Mouse (Mus musculus): ENCODE measurements around the gene Rreb1. TPM values are rescaled to one million over a fixed set of nuclear protein-coding genes. Genes with fewer than 3 reads are reported as not detected.
A peak's percentile ranks its signal among the peaks of the same experiment; 100 is the strongest.

The Rreb1 gene
- polyA plus RNA-seq, 1 experiment from 2014 or later, result 5.8 TPM

DNA sequence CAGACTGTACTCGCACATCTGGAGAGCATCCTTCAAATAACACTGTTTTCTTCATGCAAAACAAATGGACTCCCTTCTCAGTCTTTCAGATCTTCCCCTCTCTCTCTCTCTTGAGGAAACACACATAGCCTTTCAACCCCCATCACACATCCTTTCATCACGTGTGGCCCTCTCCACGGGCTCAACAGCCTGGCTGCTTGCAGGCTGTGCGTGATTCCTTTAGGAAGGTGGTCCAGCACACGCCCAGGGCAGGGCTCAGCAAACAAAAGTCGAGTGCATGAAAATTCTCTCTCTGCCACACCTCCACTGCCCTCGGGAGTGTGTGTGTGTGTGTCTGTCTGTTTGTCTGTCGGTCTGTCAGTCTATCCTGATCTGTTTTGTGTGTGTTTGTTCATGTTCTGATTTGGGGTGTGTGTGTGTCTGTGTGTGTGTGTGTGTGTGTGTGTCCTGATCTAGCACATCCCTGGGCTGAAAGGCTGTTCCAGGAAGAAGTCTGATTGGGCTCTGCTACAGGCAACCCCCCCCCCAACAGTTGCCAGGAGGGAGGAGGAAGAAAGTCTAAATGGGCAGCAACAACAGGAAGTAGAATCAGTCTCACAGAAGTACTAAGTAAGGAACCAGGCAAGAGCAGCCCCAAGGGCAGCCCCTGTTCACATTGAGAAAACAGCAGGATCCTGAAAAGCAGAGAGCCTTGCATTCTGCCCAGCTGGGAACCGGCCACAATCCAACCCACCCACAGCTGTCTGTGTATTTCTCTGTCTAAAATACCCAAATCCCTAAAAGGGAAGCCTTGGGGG, 26.8 kb upstream of the Rreb1 start:
- H3K4me3 ChIP-seq (replicated peaks; ENCODE audit: low read length), result no peak overlapping the region
- H3K4me1 ChIP-seq (replicated peaks; ENCODE audit: control insufficient read depth, insufficient read depth, low read length), result 0 out of 2 replicates have a peak, but pooled peaks cover 5% of the 10 kb centered on the region
- no peaks in the 10 kb centered on the region for H3K36me3 ChIP-seq (replicated peaks; ENCODE audit: control insufficient read depth, insufficient read depth)
- 59% methylated on average over 9 of the region's 9 CpGs for WGBS
- ATAC-seq (ENCODE audit: low FRiP score) (no peak), DNase-seq (ENCODE audit: low spot score) (no peak)
- no peak overlapping the region for H3K9ac ChIP-seq
- no peak overlapping the region for H3K27ac ChIP-seq
- H3K27me3 ChIP-seq (ENCODE audit: control insufficient read depth, insufficient read depth, low read length), result no peaks in the 10 kb centered on the region
- H3K4me2 ChIP-seq (replicated peaks), result no peak overlapping the region
- H3K9me3 ChIP-seq (ENCODE audit: control insufficient read depth, low read length), result no peaks in the 10 kb centered on the region

DNA sequence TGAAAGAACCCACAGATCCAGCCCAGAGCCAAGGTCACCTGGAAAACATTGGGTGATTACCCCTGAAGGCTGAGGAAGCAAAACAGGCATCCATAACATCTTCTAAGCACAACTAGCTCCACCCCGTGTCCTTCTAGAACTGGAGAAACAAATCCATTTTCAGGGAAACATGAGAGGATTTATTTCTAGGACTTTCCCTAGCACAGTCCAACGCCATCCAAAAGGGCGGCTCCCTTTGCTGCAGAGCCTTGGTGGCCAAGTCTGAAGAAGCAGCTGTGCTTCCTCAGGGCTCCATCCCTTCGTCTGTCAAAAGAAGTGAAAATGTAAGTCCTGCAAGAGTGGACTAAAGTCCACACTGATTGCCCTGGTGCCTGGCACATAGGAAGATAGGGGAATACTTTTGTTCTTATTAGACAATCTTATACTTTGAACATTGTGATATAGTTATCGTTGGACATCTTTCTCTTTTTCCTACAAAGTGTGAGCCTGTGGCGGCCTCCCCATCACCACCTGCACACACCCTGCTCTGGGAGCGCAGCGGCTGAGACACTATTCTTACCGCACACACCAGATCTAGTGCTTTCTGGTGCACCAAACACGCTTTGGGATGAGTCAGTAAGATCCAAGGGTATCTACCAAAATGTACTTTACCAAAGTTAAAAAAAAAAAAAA, 18.7 kb upstream of the Rreb1 start:
- DNase-seq (ENCODE audit: low spot score), result no peak
- Histone ChIP-seq H3K9me3 (ENCODE audit: control insufficient read depth, low read length) (no peaks in the 10 kb centered on the region), H3K4me1 (replicated peaks; ENCODE audit: control insufficient read depth, insufficient read depth, low read length) (0 out of 2 replicates have a peak, but pooled peaks cover 4% of the 10 kb centered on the region), H3K4me2 (replicated peaks) (no peak overlapping the region), H3K4me3 (replicated peaks; ENCODE audit: low read length) (no peak overlapping the region), H3K36me3 (replicated peaks; ENCODE audit: control insufficient read depth, insufficient read depth) (no peaks in the 10 kb centered on the region), H3K27me3 (ENCODE audit: control insufficient read depth, insufficient read depth, low read length) (peaks cover 3% of the 10 kb centered on the region; the same call in 1 of the 2 replicates), H3K9ac (no peak overlapping the region), H3K27ac (no peak overlapping the region)
- WGBS, result 87% methylated on average over 10 of the region's 10 CpGs
- no peak for ATAC-seq (ENCODE audit: low FRiP score)

DNA sequence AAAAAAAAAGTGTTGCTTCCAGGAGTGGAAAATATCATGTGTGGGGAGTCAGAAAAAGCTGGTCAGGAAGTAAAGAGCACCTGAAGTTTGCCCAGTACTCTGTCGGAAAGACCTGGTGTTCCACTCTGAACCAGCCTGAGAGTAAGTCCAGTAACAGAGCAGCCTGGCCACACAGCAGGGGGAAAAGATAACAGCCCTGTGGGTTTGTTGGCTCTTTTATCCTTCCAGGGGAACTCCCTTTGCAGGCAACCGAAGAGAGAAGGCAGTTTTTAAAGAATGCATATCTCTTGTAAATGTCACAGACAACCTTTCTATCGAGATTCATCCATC, 18.2 kb upstream of the Rreb1 start:
- no peak overlapping the region for H3K27ac ChIP-seq
- WGBS, result 24% methylated on average over 3 of the region's 3 CpGs
- H3K4me3 ChIP-seq (replicated peaks; ENCODE audit: low read length), result no peak overlapping the region
- no peaks in the 10 kb centered on the region for H3K9me3 ChIP-seq (ENCODE audit: control insufficient read depth, low read length)
- no peak for ATAC-seq (ENCODE audit: low FRiP score)
- DNase-seq (ENCODE audit: low spot score), result no peak
- H3K36me3 ChIP-seq (replicated peaks; ENCODE audit: control insufficient read depth, insufficient read depth), result no peaks in the 10 kb centered on the region
- H3K27me3 ChIP-seq (ENCODE audit: control insufficient read depth, insufficient read depth, low read length), result peaks cover 3% of the 10 kb centered on the region; the same call in 1 of the 2 replicates
- H3K4me1 ChIP-seq (replicated peaks; ENCODE audit: control insufficient read depth, insufficient read depth, low read length), result 0 out of 2 replicates have a peak, but pooled peaks cover 4% of the 10 kb centered on the region
- H3K4me2 ChIP-seq (replicated peaks), result no peak overlapping the region
- no peak overlapping the region for H3K9ac ChIP-seq

DNA sequence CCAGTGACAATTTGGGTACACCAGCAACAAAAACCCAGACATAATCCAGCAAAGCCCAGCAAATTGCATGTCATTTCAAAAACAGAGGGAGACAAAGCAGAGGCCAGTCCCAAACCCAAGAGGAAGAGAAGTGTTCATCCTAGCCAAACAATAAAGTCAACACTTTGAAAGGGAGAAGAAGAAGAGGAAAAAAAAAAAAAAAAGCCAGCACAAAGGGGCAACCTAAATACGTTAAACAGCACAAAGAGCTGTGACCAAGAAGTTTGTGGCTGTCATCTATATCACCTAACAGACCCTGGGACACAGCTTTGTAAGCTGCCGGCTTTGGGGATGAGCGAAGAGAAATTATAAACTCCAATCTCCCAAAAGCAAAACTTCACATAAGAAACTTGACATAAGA, 17.8 kb upstream of the Rreb1 start:
- ATAC-seq (ENCODE audit: low FRiP score) (no peak), DNase-seq (ENCODE audit: low spot score) (no peak)
- Histone ChIP-seq H3K9ac (no peak overlapping the region), H3K27me3 (ENCODE audit: control insufficient read depth, insufficient read depth, low read length) (peaks cover 3% of the 10 kb centered on the region; the same call in 1 of the 2 replicates), H3K4me1 (replicated peaks; ENCODE audit: control insufficient read depth, insufficient read depth, low read length) (0 out of 2 replicates have a peak, but pooled peaks cover 4% of the 10 kb centered on the region), H3K4me2 (replicated peaks) (no peak overlapping the region), H3K4me3 (replicated peaks; ENCODE audit: low read length) (no peak overlapping the region), H3K9me3 (ENCODE audit: control insufficient read depth, low read length) (no peaks in the 10 kb centered on the region), H3K27ac (no peak overlapping the region), H3K36me3 (replicated peaks; ENCODE audit: control insufficient read depth, insufficient read depth) (no peaks in the 10 kb centered on the region)
- 38% methylated on average over 3 of the region's 3 CpGs for WGBS

DNA sequence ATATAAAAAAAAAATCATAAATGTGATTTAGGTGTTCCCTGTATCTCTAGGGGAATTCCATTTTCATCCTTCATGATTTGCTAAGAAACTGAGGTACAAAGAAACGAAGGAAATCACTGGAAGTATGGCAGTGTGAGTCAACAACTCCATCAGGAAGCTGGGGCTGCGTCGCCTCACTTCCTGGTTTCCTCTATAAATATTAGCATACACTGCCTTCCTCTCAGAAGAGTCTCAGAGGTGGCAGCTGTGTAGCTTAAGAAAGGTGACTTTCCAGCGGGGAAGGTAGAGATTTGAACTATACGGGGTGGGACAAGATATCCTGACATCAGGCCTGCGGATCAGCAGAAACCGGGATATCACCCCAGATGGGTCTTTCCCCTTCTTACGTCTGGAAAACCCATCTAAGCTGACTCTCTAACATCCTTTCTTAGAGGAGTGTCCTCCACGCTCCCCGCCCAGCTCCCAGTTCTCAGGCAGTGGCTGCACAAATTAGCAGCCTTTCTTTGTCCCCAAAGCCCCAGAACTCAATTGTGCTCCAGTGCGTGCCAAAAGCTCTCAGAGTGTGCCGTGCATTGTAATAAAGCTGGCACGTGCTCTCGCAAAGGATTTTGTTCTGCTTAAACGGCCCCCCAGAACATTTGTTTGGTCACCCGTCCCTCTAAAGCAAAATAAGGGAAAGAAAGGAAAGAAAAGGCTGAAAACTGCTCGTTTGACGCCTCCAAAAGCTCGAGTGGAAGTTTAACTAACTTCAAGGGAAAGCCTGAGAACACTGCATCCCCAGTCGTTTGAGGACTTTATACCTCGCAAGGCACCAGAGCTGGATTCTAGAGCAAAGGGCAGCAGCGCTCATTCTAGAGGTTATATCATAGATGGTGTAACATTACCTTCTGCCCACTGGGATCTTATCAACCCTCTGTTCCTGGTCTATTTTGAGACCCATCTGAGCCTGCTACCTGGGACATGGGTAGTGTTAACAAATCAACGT, 17.0 kb upstream of the Rreb1 start:
- DNase-seq (ENCODE audit: low spot score) (peak; percentile 63), ATAC-seq (ENCODE audit: low FRiP score) (peak; percentile 65; the same call in 1 of the 2 replicates)
- Histone ChIP-seq H3K4me3 (replicated peaks; ENCODE audit: low read length) (no peak overlapping the region), H3K36me3 (replicated peaks; ENCODE audit: control insufficient read depth, insufficient read depth) (no peaks in the 10 kb centered on the region), H3K4me2 (replicated peaks) (peak overlapping the region; percentile 39), H3K4me1 (replicated peaks; ENCODE audit: control insufficient read depth, insufficient read depth, low read length) (0 out of 2 replicates have a peak, but pooled peaks cover 4% of the 10 kb centered on the region), H3K27ac (no peak overlapping the region), H3K27me3 (ENCODE audit: control insufficient read depth, insufficient read depth, low read length) (peaks cover 3% of the 10 kb centered on the region; the same call in 1 of the 2 replicates), H3K9me3 (ENCODE audit: control insufficient read depth, low read length) (peaks cover 8% of the 10 kb centered on the region; the same call in 1 of the 2 replicates), H3K9ac (no peak overlapping the region)
- 14% methylated on average over 23 of the region's 23 CpGs for WGBS

DNA sequence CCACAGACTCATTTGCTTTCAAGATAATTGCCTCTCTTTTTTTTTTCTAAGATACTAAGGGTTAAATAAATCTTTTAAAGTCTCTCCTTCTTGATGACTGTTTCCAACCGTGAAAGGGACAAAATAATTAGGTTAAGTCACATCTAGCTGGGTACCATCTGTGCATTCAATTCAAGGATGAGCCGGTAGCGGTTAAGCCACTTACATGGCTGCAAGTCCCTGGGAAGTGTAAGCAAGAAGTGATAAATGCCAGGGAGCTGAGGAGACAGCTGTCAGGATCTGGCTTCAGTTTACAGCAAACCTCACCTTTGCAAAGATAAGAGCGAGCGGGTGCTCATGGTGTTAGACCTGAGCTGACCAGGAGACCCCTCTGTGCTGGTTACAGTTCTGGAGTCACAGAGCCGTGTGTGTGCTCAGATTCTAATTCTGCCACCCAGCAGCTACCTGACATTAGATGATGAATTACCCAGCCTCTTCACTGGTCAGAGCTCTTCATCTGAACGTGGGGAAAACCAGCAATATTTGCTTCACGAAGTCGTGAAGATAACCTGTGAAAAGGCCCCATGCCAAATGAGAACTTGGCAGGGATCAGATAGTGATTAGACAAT, 14.3 kb upstream of the Rreb1 start:
- Histone ChIP-seq H3K4me1 (replicated peaks; ENCODE audit: control insufficient read depth, insufficient read depth, low read length) (0 out of 2 replicates have a peak, but pooled peaks cover 4% of the 10 kb centered on the region), H3K9ac (no peak overlapping the region), H3K9me3 (ENCODE audit: control insufficient read depth, low read length) (peaks cover 8% of the 10 kb centered on the region; the same call in 1 of the 2 replicates), H3K27me3 (ENCODE audit: control insufficient read depth, insufficient read depth, low read length) (peaks cover 3% of the 10 kb centered on the region; the same call in 1 of the 2 replicates), H3K27ac (no peak overlapping the region), H3K36me3 (replicated peaks; ENCODE audit: control insufficient read depth, insufficient read depth) (no peaks in the 10 kb centered on the region), H3K4me2 (replicated peaks) (no peak overlapping the region), H3K4me3 (replicated peaks; ENCODE audit: low read length) (no peak overlapping the region)
- DNase-seq (ENCODE audit: low spot score) (no peak), ATAC-seq (ENCODE audit: low FRiP score) (0 out of 2 replicates have a peak, but pooled peaks have one; percentile 37)
- 65% methylated on average over 9 of the region's 9 CpGs for WGBS

DNA sequence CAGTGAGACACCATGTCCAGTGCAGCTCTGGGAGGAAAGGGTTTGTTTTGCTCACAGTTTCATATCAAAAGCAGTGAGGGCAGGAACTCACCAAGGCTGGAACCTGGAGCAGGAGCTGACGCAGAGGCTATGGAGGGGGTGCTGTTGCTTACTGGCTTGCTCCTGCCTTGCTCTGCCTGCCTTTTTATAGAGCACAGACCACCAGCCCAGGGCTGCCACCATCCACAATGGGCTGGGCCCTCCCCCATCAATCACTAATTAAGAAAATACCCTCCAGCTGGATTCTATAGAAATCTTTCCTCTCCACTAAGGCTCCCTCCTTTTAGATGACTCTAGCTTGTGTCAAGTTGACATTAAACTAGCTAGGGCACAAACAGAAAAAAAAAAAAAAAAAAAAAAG, 8.4 kb upstream of the Rreb1 start:
- H3K9me3 ChIP-seq (ENCODE audit: control insufficient read depth, low read length), result peaks cover 8% of the 10 kb centered on the region; the same call in 1 of the 2 replicates
- no peak overlapping the region for H3K4me2 ChIP-seq (replicated peaks)
- no peaks in the 10 kb centered on the region for H3K36me3 ChIP-seq (replicated peaks; ENCODE audit: control insufficient read depth, insufficient read depth)
- no peak for ATAC-seq (ENCODE audit: low FRiP score)
- WGBS, result 6% methylated on average over 1 of the region's 1 CpGs
- no peaks in the 10 kb centered on the region for H3K27me3 ChIP-seq (ENCODE audit: control insufficient read depth, insufficient read depth, low read length)
- no peak overlapping the region for H3K27ac ChIP-seq
- H3K9ac ChIP-seq, result no peak overlapping the region
- no peak overlapping the region for H3K4me3 ChIP-seq (replicated peaks; ENCODE audit: low read length)
- DNase-seq (ENCODE audit: low spot score), result no peak
- no peaks in the 10 kb centered on the region for H3K4me1 ChIP-seq (replicated peaks; ENCODE audit: control insufficient read depth, insufficient read depth, low read length)

DNA sequence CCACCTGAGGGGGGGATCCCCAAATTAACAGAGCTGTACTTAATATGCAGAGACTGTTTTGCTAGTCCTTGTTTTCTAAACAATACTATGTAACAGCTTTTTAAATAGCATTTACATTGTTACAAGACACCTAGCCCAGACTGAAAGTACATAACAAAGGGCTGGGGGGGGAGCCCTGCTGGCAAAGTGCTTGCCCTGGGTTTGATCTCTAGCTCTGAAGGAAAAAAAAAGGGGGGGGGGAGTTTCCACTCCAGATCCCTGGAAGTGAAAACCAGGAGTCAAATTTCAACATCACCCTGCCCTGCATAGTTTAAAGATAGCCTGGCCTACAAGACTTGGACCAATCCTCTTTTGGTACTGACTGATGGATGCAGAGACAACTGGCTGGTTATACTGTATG, 4.7 kb upstream of the Rreb1 start:
- Histone ChIP-seq H3K27ac (no peak overlapping the region), H3K9me3 (ENCODE audit: control insufficient read depth, low read length) (no peaks in the 10 kb centered on the region), H3K36me3 (replicated peaks; ENCODE audit: control insufficient read depth, insufficient read depth) (no peaks in the 10 kb centered on the region), H3K4me1 (replicated peaks; ENCODE audit: control insufficient read depth, insufficient read depth, low read length) (peaks cover 6% of the 10 kb centered on the region; the same call in 1 of the 2 replicates), H3K9ac (no peak overlapping the region), H3K27me3 (ENCODE audit: control insufficient read depth, insufficient read depth, low read length) (peaks cover 14% of the 10 kb centered on the region), H3K4me3 (replicated peaks; ENCODE audit: low read length) (no peak overlapping the region), H3K4me2 (replicated peaks) (no peak overlapping the region)
- ATAC-seq (ENCODE audit: low FRiP score) (no peak), DNase-seq (ENCODE audit: low spot score) (no peak)
